Mouse (Mus musculus) bone marrow, adult 2 months (tissue): ENCODE results near the gene Cx3cr1.

Experiments used
- CTCF ChIP-seq: fragments of 200-500 bp; IDR thresholded peaks from 2 replicates; pipeline ENCODE4 v1.5.1; 2011; ENCODE audit warnings: low read length, control low read depth; ENCODE audit not compliant: control insufficient read depth, insufficient read depth
- POLR2A ChIP-seq: fragments of 200-500 bp; IDR thresholded peaks from 2 replicates; pipeline ENCODE4 v1.6.1; 2011; ENCODE audit warnings: low read depth, mild to moderate bottlenecking, control low read depth, low read length, borderline replicate concordance; ENCODE audit not compliant: control insufficient read depth

DNA sequence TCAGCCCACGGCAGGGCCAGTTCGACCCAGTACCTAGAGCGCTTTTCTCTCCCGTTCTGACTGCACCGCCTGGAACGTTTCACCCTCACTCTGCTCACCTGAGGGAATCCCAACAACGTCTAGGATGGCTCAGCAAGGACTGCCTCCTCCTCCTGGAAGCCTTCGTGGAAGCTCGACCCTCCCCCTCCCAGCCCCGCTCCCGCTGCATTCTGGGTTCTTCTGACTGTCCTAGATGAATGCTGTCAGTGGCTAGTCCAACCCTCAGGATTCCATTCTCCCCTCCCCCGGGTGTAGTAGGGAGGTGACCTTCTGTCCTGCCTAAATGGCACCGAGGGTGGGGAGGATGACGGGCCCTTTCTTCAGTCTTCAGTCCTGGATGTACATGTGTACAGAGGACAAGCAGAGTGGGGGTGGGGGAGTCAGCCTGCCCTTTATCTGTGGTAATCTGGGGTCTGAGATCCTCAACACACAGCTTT is 85.1 kb downstream of the Cx3cr1 start, which contains the start of gene Csrnp1:
- TF ChIP-seq CTCF = no peak
- TF ChIP-seq POLR2A = no peak
